Mouse (Mus musculus) bone marrow macrophage, adult 2 months (primary cell): ENCODE measurements around the gene Pde3b.

ENCODE experiments used
- CTCF ChIP-seq: IDR thresholded peaks from 2 replicates; pipeline ENCODE4 v1.5.1; 2012; ENCODE audit warnings: low read depth, mild to moderate bottlenecking, low read length, moderate library complexity
- POLR2A ChIP-seq: IDR thresholded peaks from 2 replicates; pipeline ENCODE4 v1.6.1; 2012; ENCODE audit warnings: mild to moderate bottlenecking, low read depth, low read length, borderline replicate concordance

DNA sequence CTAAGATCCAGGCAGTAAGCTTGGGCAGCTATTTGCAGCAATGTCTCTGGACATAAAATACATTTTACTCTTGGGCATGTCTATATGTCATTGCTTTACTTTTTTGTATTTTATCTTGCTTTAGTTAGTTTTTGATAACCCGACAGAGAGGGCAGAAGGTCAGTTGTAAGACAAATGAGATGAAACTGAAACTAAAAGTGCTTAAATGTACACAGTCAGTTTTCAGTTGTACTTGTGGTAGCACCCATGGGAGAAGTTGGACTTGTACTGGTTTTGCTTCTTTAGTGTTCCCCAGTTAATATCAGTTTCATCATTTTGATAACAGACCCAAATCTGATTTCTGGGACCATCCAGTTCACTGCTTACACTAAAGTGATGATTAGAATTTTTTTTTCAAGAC lies 24.6 kb downstream of the Pde3b start:
- TF ChIP-seq POLR2A (no peak), CTCF (no peak)
